Mouse (Mus musculus) kidney, postnatal 14 days (tissue): ENCODE results near the gene Anks1b.

Experiments
- DNase-seq: peaks from one replicate; pipeline ENCODE4 v3.0.0; 2022; ENCODE audit warnings: mixed read lengths

Anks1b gene

DNA sequence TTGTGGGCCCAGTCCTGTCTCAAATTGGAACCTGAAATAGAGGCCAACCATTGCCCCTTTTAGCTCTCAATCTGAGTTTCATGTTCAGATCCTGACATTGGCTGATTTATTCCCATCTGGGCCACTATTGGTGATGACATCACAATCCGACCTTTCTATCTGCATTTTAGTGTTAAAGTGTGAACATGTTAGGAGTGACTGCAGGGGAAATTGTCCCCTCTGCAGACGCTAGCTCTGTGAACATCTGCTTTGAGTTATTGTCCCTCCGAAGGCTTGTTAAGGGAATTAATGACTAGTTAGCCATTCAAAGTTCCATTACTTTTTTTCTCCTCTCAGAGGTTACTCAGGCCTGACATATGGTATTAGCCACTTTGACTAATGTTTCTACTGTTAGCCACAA is 810.5 kb downstream of the Anks1b start:
- no peak for DNase-seq

DNA sequence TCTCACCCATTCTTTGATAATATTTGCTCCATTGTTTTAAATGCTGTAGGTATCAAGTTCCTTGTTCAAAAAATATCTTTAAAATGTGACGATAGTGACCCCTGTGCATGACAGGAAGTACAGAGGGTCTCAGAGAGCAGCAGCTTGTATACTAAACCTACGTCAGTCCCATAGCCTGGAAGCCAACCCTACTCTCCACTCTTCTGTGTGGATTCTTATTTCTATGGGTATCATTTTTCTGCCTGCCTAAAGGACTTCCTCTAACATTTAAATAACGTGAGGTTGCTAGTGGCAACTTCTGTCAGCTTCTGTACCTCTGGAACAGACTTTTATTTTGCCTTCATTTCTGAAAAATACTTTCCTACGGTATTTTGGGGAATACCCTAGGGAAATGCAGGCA is 812.1 kb downstream of the Anks1b start:
- no peak for DNase-seq

DNA sequence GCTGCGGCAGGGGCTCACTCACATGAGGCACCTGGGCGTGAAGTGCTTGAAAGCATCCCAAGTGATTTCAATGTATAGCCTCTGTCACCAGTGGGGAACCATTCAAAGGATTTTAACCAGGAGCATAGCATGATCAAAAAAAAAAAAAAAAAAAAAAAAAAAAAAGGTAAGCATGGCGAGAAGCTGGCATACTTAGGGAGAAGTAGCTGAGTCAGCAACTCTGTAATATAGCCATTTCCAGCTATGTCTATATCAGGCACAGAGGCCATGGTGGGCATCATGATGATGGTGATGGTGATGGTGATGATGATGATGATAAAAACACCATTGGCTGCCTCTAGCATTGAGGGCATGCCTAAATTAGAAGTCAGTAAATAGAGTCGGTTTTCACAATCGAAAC is 814.8 kb downstream of the Anks1b start:
- DNase-seq = no peak

DNA sequence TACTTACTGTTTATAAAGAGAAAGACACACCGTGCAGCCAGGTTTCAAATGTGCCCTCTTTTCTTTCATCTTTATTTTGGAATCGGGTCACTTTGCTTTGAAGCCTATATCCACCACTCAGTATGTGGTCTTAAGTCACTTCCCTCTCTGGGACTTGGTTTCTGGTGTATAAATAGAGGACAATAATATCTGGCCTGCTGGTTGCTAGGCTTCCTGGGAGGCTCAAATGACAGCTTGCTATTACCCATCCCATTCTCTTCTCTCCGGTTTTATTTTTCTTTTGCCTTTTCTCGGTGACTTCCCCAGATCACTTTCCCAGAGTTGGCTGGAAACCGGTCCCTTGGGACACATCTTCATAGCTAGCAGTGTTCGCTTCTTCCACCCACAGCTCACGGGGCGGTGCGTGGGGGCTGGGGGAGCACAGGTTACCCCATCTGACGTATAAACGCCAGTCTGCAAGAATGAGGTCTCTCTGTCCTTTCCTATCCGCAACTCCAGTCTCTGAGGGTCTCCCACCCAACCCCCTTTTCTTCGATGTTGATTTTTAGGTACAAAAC is 815.5 kb downstream of the Anks1b start:
- DNase-seq = no peak

DNA sequence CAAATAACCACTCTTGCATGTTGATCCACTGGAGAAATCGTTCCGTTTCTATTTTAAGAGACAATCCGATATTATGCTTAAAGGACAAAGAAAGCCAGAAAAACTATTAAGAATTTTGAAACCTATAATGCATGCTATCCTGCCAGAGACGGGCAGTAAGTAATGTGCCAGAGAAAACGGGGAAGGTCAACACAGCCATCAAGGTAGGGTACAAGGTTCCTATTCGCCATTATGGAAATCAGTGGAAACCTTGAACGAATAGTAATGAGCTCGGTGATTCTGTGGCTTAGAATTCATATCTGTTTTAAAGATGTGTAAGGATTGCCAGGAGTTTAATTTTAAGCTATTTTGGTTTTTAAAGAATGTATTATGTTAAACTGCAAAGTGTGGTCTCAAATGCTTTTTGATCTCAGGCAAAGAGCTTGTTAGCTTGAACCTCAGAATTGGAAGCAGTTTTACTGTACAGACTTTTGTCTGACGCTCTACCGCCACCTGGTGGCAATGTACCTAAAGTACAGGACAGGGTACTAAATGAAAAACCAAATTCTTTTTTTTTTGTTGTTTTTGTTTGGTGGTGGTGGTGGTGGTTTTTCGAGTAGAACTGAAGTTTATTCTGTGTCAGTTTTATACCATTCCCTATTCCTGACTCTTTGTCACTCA is 816.7 kb downstream of the Anks1b start:
- peak; percentile 65 for DNase-seq

DNA sequence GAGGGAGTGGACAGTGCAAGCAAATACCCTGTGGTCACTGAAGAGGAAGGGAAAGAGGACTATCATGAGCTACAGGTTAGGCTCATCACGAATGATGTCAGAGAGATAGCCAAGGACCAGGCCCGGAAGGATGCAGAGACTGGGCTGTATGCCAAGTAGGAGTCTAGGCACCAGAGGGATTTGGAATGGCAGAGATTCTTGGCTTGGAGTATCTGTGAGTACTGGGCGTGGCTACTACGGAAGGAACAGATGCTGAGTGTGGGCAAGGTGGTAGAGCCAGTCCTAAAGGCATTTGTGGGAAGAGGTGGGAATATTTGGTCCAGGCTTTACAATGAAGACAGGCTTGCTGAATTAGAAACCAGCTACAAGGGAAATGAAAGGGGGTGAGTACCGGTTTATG is 823.4 kb downstream of the Anks1b start:
- DNase-seq = no peak

DNA sequence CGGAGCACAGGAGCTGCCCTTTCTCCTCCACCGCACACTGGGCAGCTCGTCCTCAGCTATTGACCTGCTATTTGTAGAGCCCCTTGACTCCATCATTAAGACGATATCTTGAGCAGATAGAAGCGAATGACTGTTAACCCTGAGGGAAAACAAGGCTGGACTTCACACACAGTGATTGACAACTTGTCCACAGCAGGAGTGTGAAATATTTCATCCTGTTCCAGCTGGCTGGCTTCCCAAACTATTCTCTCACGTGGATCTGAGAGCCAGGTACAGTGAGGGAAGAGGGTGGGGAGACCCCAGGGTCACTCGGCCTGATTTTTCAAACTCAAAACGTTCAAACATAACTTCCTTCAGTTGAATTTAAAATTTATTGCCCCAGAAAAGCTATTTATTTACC is 824.1 kb downstream of the Anks1b start:
- DNase-seq = no peak

DNA sequence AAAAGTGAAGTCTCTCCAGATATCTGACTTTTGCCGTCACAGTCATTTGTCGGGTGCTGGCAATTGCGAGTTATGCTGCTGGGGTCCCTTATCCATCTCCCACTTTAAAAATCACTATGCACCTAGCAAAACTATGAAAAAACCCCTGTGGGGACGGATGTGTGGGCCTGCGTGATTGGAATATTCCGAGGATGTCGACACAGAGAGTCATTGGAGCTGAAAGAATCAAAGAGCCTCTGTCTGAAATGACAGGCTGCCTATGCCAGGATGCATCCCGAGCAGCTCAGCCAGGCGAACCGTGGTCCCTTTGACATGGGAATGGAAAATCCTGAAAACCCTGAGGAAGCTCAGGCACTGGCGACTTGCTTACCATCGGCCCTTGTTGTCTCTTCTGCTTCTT is 825.9 kb downstream of the Anks1b start:
- no peak for DNase-seq

DNA sequence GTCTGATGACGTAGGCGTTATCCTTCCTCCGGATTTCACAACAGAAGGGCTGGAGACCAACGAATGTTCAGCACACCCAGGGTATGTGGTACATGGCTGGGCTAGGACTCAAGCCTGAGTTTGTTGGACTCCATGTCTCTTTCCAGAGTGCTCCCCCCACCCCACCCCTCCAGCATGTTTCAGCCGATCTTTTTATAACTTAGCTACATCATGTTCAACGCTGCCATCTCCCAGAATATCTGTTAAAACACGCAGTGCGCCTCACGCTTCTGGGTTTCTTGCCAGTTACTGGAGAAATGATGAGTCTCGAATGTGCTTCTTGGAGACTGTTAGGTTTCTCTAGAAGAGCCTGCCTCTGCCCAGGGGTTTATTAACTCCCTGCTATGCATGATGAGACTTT is 831.3 kb downstream of the Anks1b start:
- DNase-seq = no peak

DNA sequence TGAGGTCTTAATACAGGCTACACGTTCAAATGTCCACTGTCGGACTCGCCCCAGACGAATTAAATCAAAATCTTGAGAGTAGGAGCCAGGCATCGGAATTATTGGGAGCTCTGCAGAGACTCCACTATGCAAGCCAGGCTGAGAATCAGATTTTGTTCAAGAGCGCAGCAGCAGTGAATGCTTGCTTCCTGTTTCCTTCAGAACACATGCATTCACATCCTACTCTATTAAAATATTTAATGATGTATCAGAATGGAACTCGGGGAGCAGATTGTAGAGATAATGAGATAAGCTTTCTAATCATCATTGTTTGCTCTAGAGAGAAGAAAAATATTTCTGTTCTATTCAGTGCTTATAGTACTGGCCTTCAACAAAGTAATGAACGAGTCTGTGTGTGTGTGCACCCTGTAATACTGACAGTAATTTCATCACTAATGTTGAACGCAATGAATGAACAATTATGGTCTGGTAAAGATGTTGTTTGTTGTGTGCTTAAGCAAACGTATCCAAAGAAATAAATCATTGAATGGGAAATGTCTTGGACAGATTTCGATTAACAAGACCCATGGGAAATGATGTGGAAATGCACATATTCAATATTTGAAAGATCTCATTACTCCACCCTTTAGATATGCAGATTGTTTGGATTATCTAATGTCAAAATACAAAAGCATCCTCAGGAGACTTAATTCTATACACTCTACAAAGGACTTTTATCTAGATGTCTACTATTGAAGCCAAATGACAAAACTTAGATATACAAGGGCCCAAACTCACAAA is 835.7 kb downstream of the Anks1b start:
- no peak for DNase-seq

DNA sequence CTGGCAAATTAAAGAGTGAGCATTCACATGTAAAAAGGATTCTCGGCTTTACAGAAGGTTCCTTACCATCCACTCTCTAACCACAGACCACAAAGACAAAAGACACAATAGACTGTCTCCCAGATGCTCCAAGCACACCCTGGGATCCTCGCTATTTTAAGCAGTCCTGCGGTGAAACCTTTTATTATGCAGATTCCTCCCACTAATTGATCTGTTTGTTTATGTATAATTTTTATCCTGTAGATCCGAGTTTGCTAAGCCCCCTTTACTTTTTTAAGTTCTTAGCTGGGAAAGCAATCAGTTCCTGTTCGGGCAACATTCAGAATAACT is 836.3 kb downstream of the Anks1b start:
- DNase-seq = no peak

DNA sequence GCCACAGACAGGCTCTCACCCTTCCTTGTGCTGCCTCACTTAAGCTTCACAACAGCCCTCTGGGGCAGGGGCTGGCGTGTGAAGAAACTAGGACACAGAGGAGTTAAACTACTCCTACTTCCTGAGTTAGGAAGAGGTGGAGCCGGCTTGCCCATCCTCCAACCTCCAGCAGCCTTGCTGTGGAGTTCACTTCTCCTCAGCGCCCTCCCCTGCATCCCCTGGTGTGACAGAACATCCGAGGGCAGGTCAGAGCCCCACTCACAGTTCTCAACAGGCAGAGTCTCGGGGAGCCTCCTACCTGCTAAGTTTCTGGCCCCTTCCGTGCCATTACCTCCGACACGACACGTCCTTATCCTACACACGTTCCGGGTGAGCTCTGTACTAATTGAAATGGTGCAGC is 844.7 kb downstream of the Anks1b start:
- DNase-seq = no peak

DNA sequence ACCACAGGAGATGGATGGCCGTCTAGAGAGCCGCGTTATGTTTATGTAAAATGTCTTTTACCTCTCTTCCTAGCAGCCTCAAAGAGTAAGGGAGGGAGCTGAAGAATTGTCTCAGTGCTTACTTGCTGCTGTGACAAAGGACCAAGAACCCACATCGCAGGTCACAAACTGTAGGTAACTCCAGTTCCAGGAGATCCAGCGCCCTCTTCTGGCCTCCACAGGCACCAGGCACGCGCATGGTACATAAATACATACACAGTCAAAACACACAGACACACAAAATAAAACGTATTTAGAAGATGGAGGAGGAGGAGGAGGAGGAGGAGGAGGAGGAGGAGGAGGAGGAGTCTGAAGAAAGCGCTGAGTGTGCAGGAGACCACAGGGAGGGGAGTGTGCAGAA is 845.4 kb downstream of the Anks1b start:
- no peak for DNase-seq

DNA sequence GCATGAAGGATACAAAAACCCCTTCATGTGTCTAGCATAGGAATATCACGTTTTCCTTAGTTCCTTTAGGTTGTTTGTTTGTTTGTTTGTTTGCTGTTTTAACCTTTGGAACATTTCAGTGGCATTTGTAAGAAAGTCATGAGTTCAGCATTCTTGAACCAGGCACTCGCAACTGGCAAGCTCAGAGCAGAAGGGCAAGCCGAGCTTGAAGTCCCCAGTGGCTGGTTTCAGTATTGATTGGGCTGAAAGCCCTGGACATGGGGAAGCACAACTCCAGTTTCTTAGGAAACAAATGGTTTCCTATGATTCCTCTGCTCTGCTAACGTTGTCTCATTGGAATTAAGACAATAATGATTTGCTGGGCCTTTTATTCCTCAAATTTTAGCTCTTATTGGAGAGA is 846.7 kb downstream of the Anks1b start:
- no peak for DNase-seq

DNA sequence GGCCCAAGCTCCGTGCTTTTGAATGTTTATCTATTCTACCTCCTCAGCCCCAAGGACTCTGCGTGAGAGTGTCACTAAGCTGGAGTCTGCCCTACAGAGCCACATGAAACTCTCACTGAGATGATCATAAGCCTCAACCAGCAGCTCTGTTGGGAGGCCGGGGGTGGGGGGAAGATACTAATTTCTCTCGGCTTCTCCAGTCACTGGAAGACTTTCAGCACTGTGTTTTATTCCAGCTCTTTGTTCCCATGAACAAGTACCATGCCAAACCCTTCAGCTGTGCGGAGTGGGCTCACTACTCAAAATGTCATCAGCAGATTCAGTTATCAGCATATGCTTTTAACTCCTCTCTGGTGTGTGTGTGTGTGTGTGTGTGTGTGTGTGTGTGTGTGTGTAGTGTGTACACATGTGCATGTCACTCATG is 849.8 kb downstream of the Anks1b start:
- DNase-seq = no peak

DNA sequence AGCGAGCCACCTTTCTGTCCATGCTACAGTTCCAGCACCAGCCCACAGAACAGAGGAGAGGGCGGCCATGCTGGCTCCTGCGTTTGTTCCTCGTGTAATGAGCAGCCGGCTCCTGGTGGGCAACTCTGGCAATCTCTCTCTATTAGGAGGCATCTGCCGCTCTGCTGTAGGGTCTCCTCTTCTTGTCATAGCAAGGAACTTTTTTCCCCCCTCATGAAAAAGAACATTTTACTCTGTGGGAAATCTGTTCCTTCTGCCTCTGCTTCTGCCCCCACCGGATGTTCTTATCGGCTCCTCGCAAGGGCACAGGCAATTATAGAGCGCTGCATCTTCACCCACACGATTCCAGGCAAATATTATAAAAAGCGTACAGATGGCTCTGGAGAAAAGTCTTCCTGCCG is 850.6 kb downstream of the Anks1b start:
- no peak for DNase-seq

DNA sequence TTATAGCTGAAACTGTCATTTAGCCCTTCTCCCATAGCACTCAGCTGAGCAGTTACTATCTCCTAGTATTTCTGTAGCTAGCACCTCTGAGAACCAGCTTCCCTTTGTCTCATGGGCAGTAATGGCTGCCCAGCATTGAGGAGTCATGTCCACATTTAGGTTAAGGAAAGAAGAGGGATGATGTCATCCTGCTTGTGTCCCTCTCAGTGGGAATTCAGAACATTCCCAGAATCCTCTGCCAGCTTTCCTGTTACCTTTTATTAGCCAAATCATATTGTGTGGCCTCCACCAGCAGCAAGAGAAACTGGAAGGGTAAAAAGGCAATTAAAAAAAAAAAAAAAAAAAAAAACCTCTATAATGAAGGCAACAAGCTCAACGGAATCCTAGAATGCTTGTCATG is 851.6 kb downstream of the Anks1b start:
- DNase-seq = no peak

DNA sequence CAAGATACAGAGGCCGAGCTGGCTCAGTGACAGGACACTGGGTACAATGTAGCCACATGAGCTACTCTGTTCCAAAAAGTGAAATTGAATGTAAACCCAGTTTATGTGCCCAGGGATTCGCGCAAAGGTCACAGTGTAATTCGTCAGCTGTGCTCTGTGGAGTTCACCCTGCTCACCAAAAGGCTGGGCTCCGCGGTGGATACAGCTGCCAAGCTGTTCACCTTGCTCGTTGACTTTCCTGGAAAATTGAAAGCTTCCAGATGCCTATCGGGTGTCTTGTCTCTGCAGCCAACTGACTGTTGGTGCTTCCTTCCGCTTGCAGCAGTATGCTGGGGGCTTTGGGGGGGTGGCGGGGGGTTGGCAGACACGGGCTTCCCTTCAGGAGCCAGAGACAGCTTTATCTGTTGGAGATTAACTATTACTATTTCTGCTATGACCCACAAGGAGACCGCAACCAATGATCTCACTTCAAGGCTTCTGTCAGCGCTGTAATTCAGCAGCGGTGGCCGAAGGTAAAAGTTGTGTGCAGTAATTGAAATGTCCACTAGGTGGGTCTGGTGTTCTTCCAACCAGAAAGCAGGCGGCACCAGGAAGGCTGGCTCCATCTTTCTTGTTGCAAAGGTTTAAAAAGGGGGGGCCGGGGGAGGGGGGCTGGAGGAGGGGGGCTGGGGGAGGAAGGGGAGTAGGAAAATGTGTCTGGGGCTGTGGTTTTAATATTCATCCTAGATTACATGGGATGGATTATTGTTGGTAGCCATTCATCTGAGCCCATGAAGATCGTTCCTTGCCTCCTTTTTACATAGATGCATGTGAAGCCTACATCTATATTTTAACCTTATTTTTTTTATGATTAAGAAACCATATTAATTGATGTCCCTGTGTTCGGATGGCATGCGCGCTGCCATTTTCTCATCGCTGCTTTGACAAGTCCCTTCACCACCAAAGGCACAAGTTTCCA is 855.4 kb downstream of the Anks1b start:
- peak; percentile 77 for DNase-seq

DNA sequence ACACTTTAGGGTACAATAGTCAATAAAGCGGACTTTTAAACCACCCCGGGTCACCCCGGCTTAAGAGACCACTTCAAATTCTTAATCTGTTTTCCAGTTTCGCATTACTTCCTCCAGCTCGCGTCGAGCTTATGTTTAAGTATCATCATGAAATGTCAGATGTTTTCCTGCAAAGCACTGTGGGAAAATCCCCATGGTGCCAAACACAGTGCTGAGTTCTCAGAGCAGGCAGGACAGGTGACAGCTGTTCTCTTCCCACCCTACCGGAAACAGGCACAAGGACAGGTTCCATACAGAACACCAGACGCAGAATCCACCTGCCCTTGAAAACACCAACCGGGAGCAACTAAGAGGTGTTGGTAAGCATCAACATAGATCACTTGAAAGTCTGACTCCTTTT is 856.2 kb downstream of the Anks1b start:
- DNase-seq = no peak

DNA sequence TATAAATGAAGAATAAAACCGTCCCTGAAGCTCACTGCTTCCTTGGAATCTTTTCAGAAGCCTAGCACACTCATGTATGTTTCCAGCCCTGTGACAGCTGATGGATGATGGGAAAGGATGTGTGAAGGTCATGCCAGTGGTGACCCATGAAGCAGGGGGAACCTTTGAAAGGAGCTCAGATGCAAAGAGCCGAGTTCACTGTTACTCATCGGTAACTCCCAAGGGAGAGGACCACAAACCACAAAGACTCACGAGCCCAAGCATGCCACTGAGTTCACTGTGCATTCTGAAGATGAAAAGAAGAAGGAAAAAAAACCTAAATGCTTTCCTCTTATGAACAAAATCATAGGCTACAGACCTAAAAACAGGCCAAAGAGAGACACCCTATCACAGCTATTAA is 859.5 kb downstream of the Anks1b start:
- no peak for DNase-seq

DNA sequence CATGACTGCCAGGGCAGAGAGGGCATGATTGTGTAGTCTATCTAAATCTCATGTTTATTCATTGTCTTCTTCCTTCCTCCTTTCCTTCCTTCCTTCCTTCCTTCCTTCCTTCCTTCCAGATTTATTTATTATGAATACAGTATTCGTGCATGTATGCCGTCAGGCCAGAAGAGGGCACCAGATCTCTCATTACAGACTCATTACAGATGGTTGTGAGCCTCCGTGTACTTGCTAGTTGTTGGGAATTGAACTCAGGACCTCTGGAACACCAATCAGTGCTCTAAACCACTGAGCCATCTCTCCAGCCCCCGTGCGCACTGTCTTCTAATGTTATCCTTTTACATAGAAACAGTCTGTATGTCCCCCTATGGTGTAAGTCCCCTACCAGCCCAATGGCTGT is 860.3 kb downstream of the Anks1b start:
- no peak for DNase-seq

DNA sequence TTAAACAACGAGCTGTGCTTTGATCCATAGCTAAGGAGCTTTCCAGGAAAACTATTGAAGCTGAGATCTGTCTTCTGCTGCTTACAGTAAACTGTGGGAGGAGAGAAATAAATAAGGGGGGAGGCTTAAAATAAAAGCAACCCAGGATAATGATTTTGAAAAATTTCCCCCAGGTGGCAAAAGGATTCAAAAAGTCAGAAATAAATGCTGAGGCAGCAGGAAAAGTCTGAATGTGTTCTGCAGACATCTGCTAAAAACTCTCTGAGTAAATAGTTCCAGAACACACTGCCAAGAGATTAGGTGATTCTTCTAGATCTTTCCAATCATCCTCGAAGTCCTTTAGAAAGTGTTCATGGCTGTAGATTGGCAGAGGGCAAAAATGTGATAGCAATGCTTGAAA is 865.2 kb downstream of the Anks1b start:
- DNase-seq = no peak

DNA sequence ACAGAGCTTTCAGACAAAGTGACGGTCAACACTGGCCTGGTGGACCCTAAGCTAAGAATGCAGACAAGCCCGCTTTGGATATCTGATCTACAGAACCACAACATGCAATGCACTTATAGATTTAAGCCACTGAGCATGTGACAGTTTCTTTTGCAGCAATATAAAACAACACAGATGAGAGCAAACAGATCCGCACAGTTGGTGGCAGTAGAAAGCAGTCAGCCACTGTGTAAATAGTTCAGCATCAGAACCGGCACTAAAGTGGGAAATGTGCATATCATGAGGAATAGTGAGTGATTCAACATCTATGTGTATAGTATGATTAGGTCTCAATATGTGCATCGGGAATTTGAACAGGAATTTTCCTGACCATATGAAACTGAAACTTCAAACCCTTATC is 867.6 kb downstream of the Anks1b start:
- no peak for DNase-seq

DNA sequence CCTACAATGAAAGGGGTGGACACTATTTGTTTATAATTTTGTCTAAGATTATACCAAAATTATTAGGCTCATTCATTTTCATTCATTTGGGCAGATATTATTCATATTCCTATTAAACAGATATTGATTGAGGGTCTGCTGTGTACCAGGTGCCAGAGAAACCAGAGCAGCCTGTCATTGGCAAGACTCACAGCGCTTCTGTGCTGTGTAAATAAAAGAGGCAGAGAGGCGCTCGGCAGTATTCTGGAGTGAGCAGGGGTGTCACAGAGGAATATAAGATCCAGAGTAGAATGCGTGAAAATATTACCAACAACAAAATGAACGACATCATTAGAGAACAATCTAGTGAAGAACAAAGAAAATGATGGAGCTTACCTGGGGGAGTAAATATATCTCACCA is 878.6 kb downstream of the Anks1b start:
- no peak for DNase-seq
